Mouse (Mus musculus): ENCODE measurements around the gene AW011738.

- no peak for TF ChIP-seq CTCF (conservative IDR thresholded peaks at IDR 0.05; ENCODE audit: low read length)
- no peak for TF ChIP-seq NANOG (IDR thresholded peaks at IDR 0.05; ENCODE audit: borderline replicate concordance, low read length)
Measured at GRCm38 (mm10) chr4:156185456-156185949, 17.6 kb upstream of the AW011738 start.

All from E14TG2a.4 (cell line).